Mouse (Mus musculus) lung, adult 2 months (tissue): ENCODE results near the gene Hrasls5. TPM values are rescaled to one million over a fixed set of nuclear protein-coding genes. Genes with fewer than 3 reads are reported as not detected.

Experiments used
- DNase-seq: peaks from one replicate; pipeline ENCODE4 v3.0.0; 2022
- H3K4me1 ChIP-seq: fragments of 200-500 bp; 2 replicates; pipeline ENCODE4 v1.6.1; 2011; ENCODE audit warnings: low read length; ENCODE audit not compliant: control insufficient read depth, insufficient read depth
- H3K4me3 ChIP-seq: fragments of 200-500 bp; replicated peaks from 2 replicates; pipeline ENCODE3; 2011; ENCODE audit warnings: low read depth, mild to moderate bottlenecking, control low read depth, low read length; ENCODE audit errors: extremely low read depth
- CTCF ChIP-seq: fragments of 200-500 bp; IDR thresholded peaks from 2 replicates; pipeline ENCODE4 v1.5.1; 2011; ENCODE audit warnings: mild to moderate bottlenecking, low read length, control low read depth; ENCODE audit not compliant: insufficient read depth
- POLR2A ChIP-seq: fragments of 200-500 bp; IDR thresholded peaks from 2 replicates; pipeline ENCODE4 v1.6.1; 2011; ENCODE audit warnings: low read depth, mild to moderate bottlenecking, control low read depth, low read length, borderline replicate concordance; ENCODE audit errors: extremely low read depth
- WGBS: fragments of 180-500 bp; shearing (Covaris S2); methylation state at CpG from one replicate; pipeline ENCODE4 v1.1.7; 2018; 5-methylcytosine and 5-hydroxymethylcytosine counted together
- polyA plus RNA-seq: library from polyadenylated mRNA; depleted of rRNA; stranded (reverse); fragments of >200 nt; gene quantifications from 2 replicates; pipeline ENCODE4 v1.2.3, GENCODE M21; 2012

The Hrasls5 gene
- polyA plus RNA-seq, 1 experiment = 0.15 TPM

DNA sequence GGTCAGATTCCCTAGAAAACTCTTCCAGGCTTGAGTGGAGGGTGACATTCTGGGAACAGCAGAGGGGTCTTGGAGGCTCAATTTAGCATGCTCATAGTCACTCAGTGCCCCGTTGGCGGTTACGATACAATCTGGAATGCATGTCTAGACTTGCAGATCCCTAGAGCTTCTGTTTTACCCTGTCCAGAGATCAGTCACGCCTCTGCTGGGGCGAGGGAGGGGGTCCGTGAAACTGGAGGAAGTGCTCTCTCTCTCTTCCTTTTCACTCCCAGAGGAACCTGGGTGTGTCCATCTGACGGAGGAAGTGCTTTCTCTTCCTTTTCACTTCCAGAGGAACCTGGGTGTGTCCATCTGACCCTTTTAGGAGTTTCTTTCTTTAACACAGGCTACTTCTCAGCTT, 29.2 kb upstream of the Hrasls5 start:
- peaks cover 8% of the 10 kb centered on the region for H3K4me1 ChIP-seq
- no peak for DNase-seq
- TF ChIP-seq POLR2A (no peak), CTCF (no peak)
- H3K4me3 ChIP-seq = no peak overlapping the region
- WGBS = 28% methylated on average over 7 of the region's 7 CpGs

DNA sequence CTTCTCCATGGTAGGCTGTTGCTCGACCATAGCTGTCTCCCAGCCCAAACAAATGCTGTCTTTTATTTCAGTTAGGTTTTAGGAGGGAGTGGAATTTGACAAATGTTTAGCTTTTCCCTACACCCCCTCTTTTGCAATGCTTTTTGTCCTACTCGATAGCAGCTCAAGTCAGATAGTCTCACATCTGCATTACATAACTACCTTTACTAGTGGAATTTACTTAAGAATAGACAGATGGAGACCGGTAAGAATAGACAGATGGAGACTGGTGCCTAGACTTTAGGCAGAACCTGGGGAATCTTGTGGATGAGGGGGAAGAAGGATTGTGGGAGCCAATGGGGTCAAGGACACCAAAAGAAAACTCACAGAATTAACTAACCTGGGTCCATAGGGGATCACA, 28.7 kb upstream of the Hrasls5 start:
- Histone ChIP-seq H3K4me1 (peaks cover 8% of the 10 kb centered on the region), H3K4me3 (no peak overlapping the region)
- 63% methylated on average over 3 of the region's 3 CpGs for WGBS
- no peak for DNase-seq
- no peak for TF ChIP-seq POLR2A
- TF ChIP-seq CTCF = no peak

GRCm38 (mm10) chr19:7585279-7585678, 27.1 kb upstream of the Hrasls5 start:
- TF ChIP-seq CTCF (no peak), POLR2A (no peak)
- peaks cover 7% of the 10 kb centered on the region for H3K4me1 ChIP-seq
- DNase-seq = no peak
- H3K4me3 ChIP-seq = no peak overlapping the region
- 92% methylated on average over 8 of the region's 8 CpGs for WGBS

- TF ChIP-seq CTCF = no peak
- no peak for TF ChIP-seq POLR2A
- WGBS = 91% methylated on average over 6 of the region's 6 CpGs
- DNase-seq = no peak
- no peak overlapping the region for H3K4me3 ChIP-seq
- H3K4me1 ChIP-seq = peaks cover 3% of the 10 kb centered on the region
Observed at GRCm38 (mm10) chr19:7585764-7586163, 26.6 kb upstream of the Hrasls5 start.

DNA sequence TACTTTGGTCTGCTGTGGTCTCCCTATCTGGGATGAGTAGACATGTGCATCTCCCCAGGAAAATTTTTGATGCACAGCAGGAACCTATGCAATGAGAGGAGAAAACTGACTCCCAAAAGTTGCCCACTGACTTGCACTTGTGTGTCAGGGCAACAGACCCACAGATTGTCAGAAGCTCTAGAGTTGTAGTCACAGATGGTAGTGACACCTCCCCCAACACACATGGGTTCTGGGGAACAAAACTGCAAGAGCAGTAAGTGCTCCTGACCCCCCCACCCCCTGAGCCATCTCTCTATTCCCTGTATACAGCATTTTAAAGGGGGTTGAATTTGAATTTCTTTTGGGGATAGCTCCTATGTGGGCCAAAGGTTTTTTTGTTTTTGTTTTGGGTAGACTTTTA, 21.5 kb upstream of the Hrasls5 start:
- TF ChIP-seq POLR2A (no peak), CTCF (no peak)
- no peak overlapping the region for H3K4me3 ChIP-seq
- no peak for DNase-seq

DNA sequence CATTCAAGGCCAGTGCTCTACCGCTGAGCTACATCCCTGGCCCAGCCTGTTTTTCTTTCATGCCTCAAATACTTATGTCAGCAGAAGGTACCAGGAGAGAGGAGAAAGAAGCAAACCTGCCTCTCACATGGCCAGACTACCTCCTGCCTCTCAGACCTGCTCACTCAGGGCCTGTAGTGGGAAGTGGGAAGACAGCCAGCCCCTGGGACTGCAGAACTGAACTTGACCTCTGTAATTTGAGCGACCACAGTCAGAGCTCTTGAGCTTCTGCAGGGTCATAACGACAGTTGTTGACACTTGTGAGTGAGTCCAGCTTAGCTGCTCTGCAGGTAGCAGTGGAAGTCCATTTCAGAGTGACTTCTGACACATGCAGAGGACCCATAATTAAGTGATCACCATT, 20.3 kb upstream of the Hrasls5 start:
- DNase-seq = peak; percentile 24
- TF ChIP-seq CTCF = no peak
- TF ChIP-seq POLR2A = no peak
- no peak overlapping the region for H3K4me3 ChIP-seq
- WGBS = 48% methylated on average over 3 of the region's 3 CpGs
- no peaks in the 10 kb centered on the region for H3K4me1 ChIP-seq

More for the DNA sequence above, 21.5 kb upstream of the Hrasls5 start:
- no peaks in the 10 kb centered on the region for H3K4me1 ChIP-seq

DNA sequence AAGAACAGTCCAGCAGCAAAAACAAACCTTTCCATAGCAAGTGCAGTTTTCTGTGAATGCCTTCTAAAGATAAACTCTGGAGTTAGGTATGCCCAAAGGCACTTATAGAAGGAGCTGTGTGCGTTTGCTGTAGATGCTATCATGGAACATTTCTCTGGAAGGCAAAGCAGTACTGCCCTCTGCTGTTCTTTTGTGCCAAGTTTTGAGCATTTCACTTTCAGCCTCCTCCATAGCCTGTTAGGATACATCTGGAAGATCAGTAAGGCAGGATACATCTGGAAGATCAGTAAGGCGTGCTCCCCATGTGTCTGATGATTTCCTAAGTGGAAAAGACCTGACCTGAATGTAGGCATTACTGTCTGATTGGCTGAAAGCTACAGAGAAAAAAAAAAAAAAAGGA, 16.8 kb upstream of the Hrasls5 start:
- WGBS = 19% methylated on average over 2 of the region's 2 CpGs
- DNase-seq = peak; percentile 14
- no peak overlapping the region for H3K4me3 ChIP-seq
- H3K4me1 ChIP-seq = no peaks in the 10 kb centered on the region
- TF ChIP-seq POLR2A (no peak), CTCF (peak; percentile 56)

DNA sequence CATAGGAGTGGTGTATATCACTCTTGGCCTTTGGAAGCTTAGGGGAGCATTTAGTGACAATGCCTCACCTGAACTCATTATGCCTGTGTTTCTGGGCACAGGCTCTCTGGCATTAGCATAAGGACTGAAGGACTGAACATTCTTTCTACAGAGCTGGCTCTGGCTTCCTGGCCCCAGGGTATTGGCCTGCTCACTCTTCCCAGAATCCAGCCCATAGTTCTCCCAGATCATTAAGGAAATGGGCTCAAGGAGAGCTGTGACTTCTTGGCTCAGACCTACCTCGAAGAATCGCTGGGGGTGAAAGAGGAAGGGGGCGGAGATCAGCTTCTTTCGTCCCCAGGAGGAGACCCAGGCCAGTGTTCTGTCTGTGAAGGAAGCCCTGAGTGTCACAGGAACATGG, 13.9 kb upstream of the Hrasls5 start:
- 32% methylated on average over 4 of the region's 4 CpGs for WGBS
- DNase-seq = no peak
- TF ChIP-seq CTCF = no peak
- no peak for TF ChIP-seq POLR2A
- Histone ChIP-seq H3K4me3 (no peak overlapping the region), H3K4me1 (no peaks in the 10 kb centered on the region)

- peaks cover under 1% of the 10 kb centered on the region; the same call in 1 of the 2 replicates for H3K4me1 ChIP-seq
- TF ChIP-seq CTCF = no peak
- TF ChIP-seq POLR2A = no peak
- no peak for DNase-seq
- WGBS = 81% methylated on average over 4 of the region's 4 CpGs
- H3K4me3 ChIP-seq = no peak overlapping the region
Observed at GRCm38 (mm10) chr19:7601551-7601950, 10.8 kb upstream of the Hrasls5 start.

GRCm38 (mm10) chr19:7604107-7604506, 8.2 kb upstream of the Hrasls5 start:
- WGBS = 92% methylated on average over 10 of the region's 10 CpGs
- TF ChIP-seq CTCF = no peak
- no peak for TF ChIP-seq POLR2A

More at GRCm38 (mm10) chr19:7604107-7604506, 8.2 kb upstream of the Hrasls5 start:
- H3K4me1 ChIP-seq = peaks cover 7% of the 10 kb centered on the region
- no peak for DNase-seq
- H3K4me3 ChIP-seq = no peak overlapping the region
